Mouse (Mus musculus): ENCODE results near the gene Dclk1. TPM values are rescaled to one million over a fixed set of nuclear protein-coding genes. Genes with fewer than 3 reads are reported as not detected.
A peak's percentile ranks its signal among the peaks of the same experiment; 100 is the strongest.
"Not testable (repeated sequence)": the region's sequence is repeated elsewhere in the genome, so short reads cannot be mapped to it uniquely, and the experiment has no call there.

Dclk1 gene
- polyA plus RNA-seq (2014; fragmentation: Nextera tagmentation; extraction: Ambion mirVana) = 18.1 and 24.5 TPM in 2 replicates

DNA sequence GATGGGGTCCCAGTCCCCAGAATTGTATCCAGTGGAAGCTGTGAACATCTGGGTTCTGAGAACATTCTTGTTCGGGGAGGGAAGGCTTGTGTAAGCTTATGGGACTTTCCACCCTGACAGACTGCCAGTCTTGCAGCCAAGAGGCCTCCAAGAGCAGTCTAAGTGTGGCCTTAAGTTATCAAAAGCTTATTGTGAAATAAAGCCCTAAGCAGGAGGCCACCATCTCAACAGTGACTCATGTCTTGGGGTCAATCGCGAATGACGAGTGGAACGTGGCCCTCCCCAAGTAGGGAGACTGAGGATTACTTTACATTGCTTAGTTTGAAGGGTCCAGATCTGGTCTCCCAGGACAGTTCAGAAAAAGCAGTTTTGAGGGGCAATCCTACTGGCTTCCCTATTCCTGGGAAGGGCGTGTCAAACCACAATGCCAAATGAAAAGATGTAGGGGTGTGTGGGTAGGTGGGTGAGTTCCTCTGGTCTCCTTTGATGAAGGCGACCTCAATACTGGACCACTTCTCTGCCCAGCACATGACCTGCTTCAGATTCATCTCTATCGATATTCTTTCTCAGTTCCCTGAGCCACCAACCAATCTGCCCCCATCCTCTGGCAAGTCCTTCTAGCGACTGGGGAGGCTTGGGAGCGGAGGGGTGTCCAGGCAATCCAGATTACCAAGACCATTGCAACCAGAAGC, at the start of gene Dclk1:
Gene Dclk1, plus strand, starts transcription at position 635 of the 692 bp plus-strand sequence.
- WGBS = 35% methylated on average over 10 of the region's 10 CpGs
- Histone ChIP-seq H3K36me3 (ENCODE audit: control insufficient read depth, insufficient read depth, low read length) (no peaks in the 10 kb centered on the region), H3K27me3 (ENCODE audit: control insufficient read depth, insufficient read depth, low read length) (0 out of 2 replicates have a peak, but pooled peaks cover 3% of the 10 kb centered on the region), H3K9me3 (ENCODE audit: control insufficient read depth, low read length) (no peaks in the 10 kb centered on the region), H3K4me1 (ENCODE audit: control insufficient read depth, insufficient read depth, low read length) (peaks cover 13% of the 10 kb centered on the region; the same call in 1 of the 2 replicates), H3K9ac (ENCODE audit: low read depth, low read length) (peak within 1 kb of the TSS; percentile 71), H3K27ac (ENCODE audit: low read depth, low read length) (no peak within 1 kb of the TSS), H3K4me3 (ENCODE audit: low read length) (peak within 1 kb of the TSS; percentile 66), H3K4me2 (replicated peaks; ENCODE audit: low read depth, low read length) (peak within 1 kb of the TSS; percentile 93)
- ATAC-seq (ENCODE audit: low FRiP score, low TSS enrichment) = peak; percentile 30

DNA sequence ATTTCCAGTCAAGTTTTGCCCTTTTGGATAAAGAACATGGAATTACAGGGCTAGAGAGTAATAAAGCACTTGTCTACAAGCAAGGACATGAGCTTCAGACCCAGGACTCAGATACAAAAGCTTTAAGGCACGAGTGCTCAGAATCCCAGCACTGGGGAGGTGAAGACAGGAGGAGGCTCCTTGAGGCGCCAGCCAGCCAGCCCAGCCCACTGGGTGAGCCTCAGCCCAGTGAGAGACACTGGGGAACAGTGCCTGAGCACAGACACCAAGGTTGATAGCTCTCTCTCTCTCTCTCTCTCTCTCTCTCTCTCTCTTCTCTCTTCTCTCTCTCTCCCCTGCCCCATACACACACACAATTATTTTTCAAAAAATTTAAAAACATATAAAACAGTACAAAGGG, 48.8 kb upstream of the Dclk1 start:
- Histone ChIP-seq H3K9ac (ENCODE audit: low read depth, low read length) (no peak overlapping the region), H3K4me3 (ENCODE audit: low read length) (no peak overlapping the region), H3K9me3 (ENCODE audit: control insufficient read depth, low read length) (no peaks in the 10 kb centered on the region), H3K27me3 (ENCODE audit: control insufficient read depth, insufficient read depth, low read length) (no peaks in the 10 kb centered on the region), H3K4me1 (ENCODE audit: control insufficient read depth, insufficient read depth, low read length) (no peaks in the 10 kb centered on the region), H3K36me3 (ENCODE audit: control insufficient read depth, insufficient read depth, low read length) (no peaks in the 10 kb centered on the region), H3K4me2 (replicated peaks; ENCODE audit: low read depth, low read length) (no peak overlapping the region), H3K27ac (ENCODE audit: low read depth, low read length) (no peak overlapping the region)
- no peak for ATAC-seq (ENCODE audit: low FRiP score, low TSS enrichment)
- 51% methylated on average over 2 of the region's 2 CpGs for WGBS

DNA sequence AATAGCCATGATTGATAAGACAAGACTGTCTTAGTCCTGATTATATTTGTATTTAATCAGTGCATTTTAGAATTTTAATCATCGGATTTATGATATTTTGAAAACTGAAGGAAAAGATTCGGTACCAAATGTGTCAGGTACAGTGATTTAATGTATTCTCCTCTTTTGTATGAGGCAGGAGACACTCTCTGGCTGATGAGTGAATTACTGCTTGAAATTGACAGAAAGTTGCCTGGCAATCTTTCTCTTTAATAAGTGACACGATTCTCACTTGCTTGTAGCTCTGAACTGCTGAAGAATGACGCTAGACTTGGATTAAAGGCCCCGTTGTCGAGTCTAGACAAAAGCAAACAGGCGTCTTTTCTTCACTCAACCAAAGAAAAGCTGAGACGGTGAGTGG, 47.4 kb upstream of the Dclk1 start:
- 86% methylated on average over 8 of the region's 8 CpGs for WGBS
- Histone ChIP-seq H3K27ac (ENCODE audit: low read depth, low read length) (no peak overlapping the region), H3K4me1 (ENCODE audit: control insufficient read depth, insufficient read depth, low read length) (no peaks in the 10 kb centered on the region), H3K4me2 (replicated peaks; ENCODE audit: low read depth, low read length) (no peak overlapping the region), H3K36me3 (ENCODE audit: control insufficient read depth, insufficient read depth, low read length) (no peaks in the 10 kb centered on the region), H3K4me3 (ENCODE audit: low read length) (no peak overlapping the region), H3K27me3 (ENCODE audit: control insufficient read depth, insufficient read depth, low read length) (no peaks in the 10 kb centered on the region), H3K9me3 (ENCODE audit: control insufficient read depth, low read length) (no peaks in the 10 kb centered on the region), H3K9ac (ENCODE audit: low read depth, low read length) (no peak overlapping the region)
- no peak for ATAC-seq (ENCODE audit: low FRiP score, low TSS enrichment)

DNA sequence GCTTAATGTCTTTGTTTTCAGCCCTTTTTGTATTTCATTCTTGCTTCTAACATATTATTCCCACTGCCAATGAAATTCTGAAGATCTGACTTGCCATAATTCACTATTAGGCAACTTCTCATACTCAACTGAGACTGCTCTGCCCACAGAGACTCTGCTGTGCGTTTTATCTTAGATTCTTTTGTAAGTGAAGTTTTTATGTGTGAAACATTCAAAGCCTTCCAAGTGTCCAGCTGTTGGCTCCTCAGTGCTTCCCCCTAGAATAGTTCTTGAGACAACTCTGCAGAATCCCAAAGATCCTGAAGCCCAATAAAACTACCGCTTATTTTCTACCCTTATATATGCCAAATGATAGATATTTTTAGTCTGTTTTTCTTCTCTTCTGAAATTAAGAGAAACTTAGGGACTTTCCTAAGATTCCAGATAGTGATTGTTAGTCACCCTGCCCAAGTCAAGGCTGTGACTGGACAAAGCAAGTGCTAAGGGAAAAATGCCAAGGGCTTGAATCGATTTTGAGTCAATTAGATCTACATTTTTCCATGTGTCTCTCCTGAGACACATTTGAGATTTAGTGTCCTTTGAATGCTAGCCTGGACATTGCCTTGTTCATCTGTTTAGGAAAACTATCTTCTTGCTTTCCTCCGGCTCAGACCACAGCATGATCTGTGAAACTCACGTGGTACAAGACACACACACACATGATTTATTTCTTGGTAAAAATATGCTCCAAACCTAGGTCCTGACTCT, 46.4 kb upstream of the Dclk1 start:
- no peaks in the 10 kb centered on the region for H3K27me3 ChIP-seq (ENCODE audit: control insufficient read depth, insufficient read depth, low read length)
- H3K27ac ChIP-seq (ENCODE audit: low read depth, low read length) = no peak overlapping the region
- H3K4me3 ChIP-seq (ENCODE audit: low read length) = no peak overlapping the region
- no peak overlapping the region for H3K4me2 ChIP-seq (replicated peaks; ENCODE audit: low read depth, low read length)
- no peak for ATAC-seq (ENCODE audit: low FRiP score, low TSS enrichment)
- H3K9ac ChIP-seq (ENCODE audit: low read depth, low read length) = no peak overlapping the region
- H3K4me1 ChIP-seq (ENCODE audit: control insufficient read depth, insufficient read depth, low read length) = no peaks in the 10 kb centered on the region
- H3K9me3 ChIP-seq (ENCODE audit: control insufficient read depth, low read length) = no peaks in the 10 kb centered on the region
- 69% methylated on average over 5 of the region's 5 CpGs for WGBS
- no peaks in the 10 kb centered on the region for H3K36me3 ChIP-seq (ENCODE audit: control insufficient read depth, insufficient read depth, low read length)

DNA sequence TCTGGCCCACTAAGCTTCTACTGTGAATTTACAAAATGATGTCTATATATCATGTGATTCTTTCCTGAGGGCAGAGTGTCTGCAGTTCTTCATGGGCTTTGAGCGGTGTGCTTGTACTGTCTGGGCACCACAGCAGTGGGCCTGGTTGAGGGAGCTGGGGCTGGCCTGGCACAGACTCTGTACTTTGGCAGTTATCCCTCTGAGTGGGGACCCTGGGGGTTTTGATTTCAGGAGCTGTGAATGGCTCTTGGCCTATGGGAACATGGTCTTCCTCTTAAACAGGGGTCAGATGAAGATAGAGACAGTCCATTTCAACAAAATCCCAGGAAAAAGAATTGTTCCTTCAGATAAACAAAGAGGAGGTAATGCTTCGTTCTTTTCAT, 45.8 kb upstream of the Dclk1 start:
- Histone ChIP-seq H3K9me3 (ENCODE audit: control insufficient read depth, low read length) (no peaks in the 10 kb centered on the region), H3K4me1 (ENCODE audit: control insufficient read depth, insufficient read depth, low read length) (no peaks in the 10 kb centered on the region), H3K36me3 (ENCODE audit: control insufficient read depth, insufficient read depth, low read length) (no peaks in the 10 kb centered on the region), H3K4me3 (ENCODE audit: low read length) (no peak overlapping the region), H3K27me3 (ENCODE audit: control insufficient read depth, insufficient read depth, low read length) (no peaks in the 10 kb centered on the region), H3K4me2 (replicated peaks; ENCODE audit: low read depth, low read length) (no peak overlapping the region), H3K27ac (ENCODE audit: low read depth, low read length) (no peak overlapping the region), H3K9ac (ENCODE audit: low read depth, low read length) (no peak overlapping the region)
- ATAC-seq (ENCODE audit: low FRiP score, low TSS enrichment) = no peak
- 89% methylated on average over 2 of the region's 2 CpGs for WGBS

DNA sequence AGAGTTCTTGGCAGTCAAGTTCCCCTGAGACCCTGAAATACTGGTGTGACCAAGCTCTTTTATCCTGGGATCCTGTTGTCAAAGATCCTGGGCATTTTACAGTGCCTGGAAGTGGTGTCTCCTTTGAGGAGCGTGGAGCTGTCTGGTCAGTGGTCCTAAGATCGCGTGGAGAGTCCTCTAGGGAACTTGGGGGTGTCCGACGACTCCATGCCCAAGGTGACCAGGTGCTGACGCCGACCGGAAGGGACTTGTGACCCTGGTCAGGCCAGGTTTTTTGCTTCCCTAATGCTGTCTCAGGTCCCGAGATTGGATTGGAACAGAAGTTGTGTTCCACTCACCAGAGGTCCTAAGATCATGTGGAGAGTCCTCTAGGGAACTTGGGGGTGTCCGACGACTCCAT, 38.5 kb upstream of the Dclk1 start:
- H3K4me1 ChIP-seq (ENCODE audit: control insufficient read depth, insufficient read depth, low read length); H3K4me2 ChIP-seq (replicated peaks; ENCODE audit: low read depth, low read length); H3K27ac ChIP-seq (ENCODE audit: low read depth, low read length); H3K4me3 ChIP-seq (ENCODE audit: low read length); H3K9ac ChIP-seq (ENCODE audit: low read depth, low read length); H3K36me3 ChIP-seq (ENCODE audit: control insufficient read depth, insufficient read depth, low read length); H3K9me3 ChIP-seq (ENCODE audit: control insufficient read depth, low read length); ATAC-seq (ENCODE audit: low FRiP score, low TSS enrichment); H3K27me3 ChIP-seq (ENCODE audit: control insufficient read depth, insufficient read depth, low read length): not testable (repeated sequence)
- WGBS = 91% methylated on average over 11 of the region's 11 CpGs

DNA sequence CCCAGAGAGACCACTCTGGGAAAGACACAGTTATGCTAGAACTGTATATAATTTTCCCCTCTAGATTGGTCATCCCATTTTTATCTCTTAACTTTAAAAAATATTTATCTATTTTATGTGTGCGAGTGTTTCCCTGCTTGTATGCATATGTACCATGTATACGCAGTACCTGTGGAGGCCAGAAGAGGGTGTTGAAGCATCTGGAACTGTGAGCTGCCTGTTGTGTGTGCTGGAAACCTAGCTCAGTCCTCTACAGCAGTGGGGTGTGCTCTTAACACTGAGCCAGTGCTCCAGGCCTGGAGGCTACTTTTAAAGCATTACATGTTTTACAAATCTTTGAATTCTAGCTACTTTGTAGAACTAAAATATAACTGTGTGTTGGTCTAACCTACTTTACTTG, 35.8 kb upstream of the Dclk1 start:
- no peak overlapping the region for H3K4me3 ChIP-seq (ENCODE audit: low read length)
- no peaks in the 10 kb centered on the region for H3K36me3 ChIP-seq (ENCODE audit: control insufficient read depth, insufficient read depth, low read length)
- no peaks in the 10 kb centered on the region for H3K9me3 ChIP-seq (ENCODE audit: control insufficient read depth, low read length)
- no peak overlapping the region for H3K4me2 ChIP-seq (replicated peaks; ENCODE audit: low read depth, low read length)
- H3K4me1 ChIP-seq (ENCODE audit: control insufficient read depth, insufficient read depth, low read length) = no peaks in the 10 kb centered on the region
- WGBS = 96% methylated on average over 2 of the region's 2 CpGs
- ATAC-seq (ENCODE audit: low FRiP score, low TSS enrichment) = no peak
- no peaks in the 10 kb centered on the region for H3K27me3 ChIP-seq (ENCODE audit: control insufficient read depth, insufficient read depth, low read length)
- no peak overlapping the region for H3K27ac ChIP-seq (ENCODE audit: low read depth, low read length)
- no peak overlapping the region for H3K9ac ChIP-seq (ENCODE audit: low read depth, low read length)

DNA sequence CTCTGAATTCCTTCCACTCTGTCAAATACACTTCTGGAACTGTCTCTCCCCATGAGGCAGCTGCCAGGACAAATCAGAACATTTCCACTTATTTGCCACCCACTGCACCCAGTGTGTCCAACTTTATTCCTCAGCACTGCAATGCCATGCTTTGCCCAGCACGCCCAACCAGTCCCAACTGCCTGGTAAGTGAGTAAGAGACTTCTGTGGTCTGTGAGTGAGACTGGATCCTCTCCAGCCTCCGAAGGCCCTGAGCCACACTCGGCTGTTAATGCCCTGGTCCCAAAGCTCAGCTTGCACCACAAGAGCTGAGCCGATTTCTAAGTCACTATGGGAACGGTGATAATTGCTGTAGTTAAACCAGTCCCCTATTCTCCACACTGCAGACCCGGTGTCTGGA, 34.5 kb upstream of the Dclk1 start:
- Histone ChIP-seq H3K4me1 (ENCODE audit: control insufficient read depth, insufficient read depth, low read length) (no peaks in the 10 kb centered on the region), H3K36me3 (ENCODE audit: control insufficient read depth, insufficient read depth, low read length) (no peaks in the 10 kb centered on the region), H3K9ac (ENCODE audit: low read depth, low read length) (no peak overlapping the region), H3K9me3 (ENCODE audit: control insufficient read depth, low read length) (no peaks in the 10 kb centered on the region), H3K4me3 (ENCODE audit: low read length) (no peak overlapping the region), H3K4me2 (replicated peaks; ENCODE audit: low read depth, low read length) (no peak overlapping the region), H3K27ac (ENCODE audit: low read depth, low read length) (no peak overlapping the region), H3K27me3 (ENCODE audit: control insufficient read depth, insufficient read depth, low read length) (no peaks in the 10 kb centered on the region)
- WGBS = 54% methylated on average over 6 of the region's 6 CpGs
- ATAC-seq (ENCODE audit: low FRiP score, low TSS enrichment) = no peak

DNA sequence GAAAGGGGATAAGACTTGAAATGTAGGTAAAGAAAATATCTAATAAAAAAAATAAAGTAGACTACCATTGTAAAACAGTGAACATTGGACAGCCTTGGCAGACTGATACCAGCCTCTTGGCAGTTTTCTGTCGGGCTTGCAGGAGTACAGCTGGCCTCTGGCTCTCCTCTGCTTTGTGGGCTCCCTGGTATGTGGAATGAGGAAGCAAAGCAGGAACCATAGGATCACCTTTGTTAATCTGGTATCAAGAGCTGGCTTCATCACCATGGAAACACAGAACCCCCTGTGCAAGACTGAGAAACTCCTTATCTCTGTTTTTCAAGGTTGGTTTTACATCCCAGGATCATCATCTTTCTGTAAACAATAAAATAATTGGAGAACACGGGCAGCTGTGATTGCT, 29.9 kb upstream of the Dclk1 start:
- WGBS = 44% methylated on average over 2 of the region's 2 CpGs
- no peak for ATAC-seq (ENCODE audit: low FRiP score, low TSS enrichment)
- H3K4me2 ChIP-seq (replicated peaks; ENCODE audit: low read depth, low read length) = no peak overlapping the region

More for the DNA sequence above, 29.9 kb upstream of the Dclk1 start:
- Histone ChIP-seq H3K9ac (ENCODE audit: low read depth, low read length) (no peak overlapping the region), H3K27me3 (ENCODE audit: control insufficient read depth, insufficient read depth, low read length) (no peaks in the 10 kb centered on the region), H3K4me1 (ENCODE audit: control insufficient read depth, insufficient read depth, low read length) (peaks cover 6% of the 10 kb centered on the region; the same call in 1 of the 2 replicates), H3K36me3 (ENCODE audit: control insufficient read depth, insufficient read depth, low read length) (no peaks in the 10 kb centered on the region), H3K9me3 (ENCODE audit: control insufficient read depth, low read length) (no peaks in the 10 kb centered on the region), H3K27ac (ENCODE audit: low read depth, low read length) (no peak overlapping the region), H3K4me3 (ENCODE audit: low read length) (no peak overlapping the region)
